Comparison of ENCODE assay signal across 11 mouse cellular contexts in genomic region chr16:57453009-57453408, GRCm38 (mm10).
DNase-seq lines count a peak whose midpoint lies in the region; ATAC-seq and TF ChIP-seq lines count a peak whose summit lies in the region.
"Had no signal": no experiment of that assay in that cellular context is flagged by ENCODE, and none has a peak within 500 bp of the region (broad histone marks: within the 10 kb centered on the region; RNA-seq: fewer than 3 reads in every experiment).

No protein-coding gene starts in this region.

- H3K4me3 ChIP-seq in kidney, postnatal 0 days (replicated peaks; ENCODE audit: low read depth, low read length), result no peak overlapping the region
- no peak overlapping the region for H3K4me3 ChIP-seq in kidney, embryonic 15.5 days (replicated peaks)
- no peak overlapping the region for H3K4me3 ChIP-seq in forebrain, embryonic 13.5 days
- no peak overlapping the region for H3K4me3 ChIP-seq in midbrain, embryonic 16.5 days (ENCODE audit: low read depth, low read length)
- H3K4me3 ChIP-seq: limb, embryonic 10.5 days had no signal

- H3K4me2 ChIP-seq in kidney, postnatal 0 days (ENCODE audit: low read length), result no peak overlapping the region
- no peak overlapping the region for H3K4me2 ChIP-seq in kidney, embryonic 15.5 days
- H3K4me2 ChIP-seq in forebrain, embryonic 13.5 days, result no peak overlapping the region
- no peak overlapping the region for H3K4me2 ChIP-seq in midbrain, embryonic 16.5 days (ENCODE audit: low read length)

- 59% methylated on average over 7 of the region's 7 CpGs for WGBS in kidney, postnatal 0 days
- 57% methylated on average over 7 of the region's 7 CpGs for WGBS in kidney, embryonic 15.5 days
- 44% methylated on average over 7 of the region's 7 CpGs for WGBS in forebrain, embryonic 13.5 days
- 64% methylated on average over 7 of the region's 7 CpGs for WGBS in midbrain, embryonic 16.5 days

- 0 out of 2 replicates have a peak, but pooled peaks have one; percentile 36 for ATAC-seq in kidney, postnatal 0 days (replicated peaks; ENCODE audit: low FRiP score, low read depth)
- no peak for ATAC-seq in kidney, embryonic 15.5 days (replicated peaks; ENCODE audit: low FRiP score)
- peak; percentile 80 for ATAC-seq in forebrain, embryonic 13.5 days
- no peak for ATAC-seq in erythroid progenitor cell, adult 5-6 weeks (replicated peaks; ENCODE audit: low FRiP score, poor library complexity, severe bottlenecking)
- no peak for ATAC-seq in midbrain, embryonic 16.5 days

- no peak for DNase-seq in kidney, postnatal 0 days (ENCODE audit: low spot score)
- DNase-seq in adipocyte (ENCODE audit: low spot score), result peak; percentile 47
- peak; percentile 40 for DNase-seq in retina, postnatal 7 days (ENCODE audit: low read depth, low spot score)
- DNase-seq: kidney, postnatal 36 days; thymus, postnatal 14 days had no signal

- peaks cover 5% of the 10 kb centered on the region; the same call in 1 of the 2 replicates for H3K9me3 ChIP-seq in kidney, postnatal 0 days (replicated peaks; ENCODE audit: low read length)
- no peaks in the 10 kb centered on the region for H3K9me3 ChIP-seq in kidney, embryonic 15.5 days (replicated peaks)
- H3K9me3 ChIP-seq in forebrain, embryonic 13.5 days (replicated peaks), result peaks cover 8% of the 10 kb centered on the region
- H3K9me3 ChIP-seq in midbrain, embryonic 16.5 days (replicated peaks; ENCODE audit: control insufficient read depth, low read length, poor library complexity, severe bottlenecking), result 0 out of 2 replicates have a peak, but pooled peaks cover under 1% of the 10 kb centered on the region

- H3K4me1 ChIP-seq in kidney, postnatal 0 days (replicated peaks; ENCODE audit: insufficient read depth, low read length), result no peaks in the 10 kb centered on the region
- H3K4me1 ChIP-seq in kidney, embryonic 15.5 days, result peaks cover 16% of the 10 kb centered on the region
- H3K4me1 ChIP-seq in forebrain, embryonic 13.5 days, result peaks cover 5% of the 10 kb centered on the region; the same call in 1 of the 2 replicates
- no peaks in the 10 kb centered on the region for H3K4me1 ChIP-seq in midbrain, embryonic 16.5 days (ENCODE audit: control insufficient read depth, insufficient read depth, low read length)

- no peak overlapping the region for H3K27ac ChIP-seq in kidney, postnatal 0 days
- no peak overlapping the region for H3K27ac ChIP-seq in kidney, embryonic 15.5 days
- H3K27ac ChIP-seq in forebrain, embryonic 13.5 days, result no peak overlapping the region
- no peak overlapping the region for H3K27ac ChIP-seq in midbrain, embryonic 16.5 days (ENCODE audit: low read length)
- H3K27ac ChIP-seq: limb, embryonic 10.5 days; macrophage had no signal

- no peak for TF ChIP-seq CTCF in kidney, postnatal 0 days (IDR thresholded peaks at IDR 0.05; ENCODE audit: low read depth)

- H3K27me3 ChIP-seq in kidney, postnatal 0 days (ENCODE audit: insufficient read depth, low read length), result no peaks in the 10 kb centered on the region
- H3K27me3 ChIP-seq in kidney, embryonic 15.5 days, result no peaks in the 10 kb centered on the region
- no peaks in the 10 kb centered on the region for H3K27me3 ChIP-seq in forebrain, embryonic 13.5 days
- no peaks in the 10 kb centered on the region for H3K27me3 ChIP-seq in midbrain, embryonic 16.5 days (ENCODE audit: control insufficient read depth, insufficient read depth, low read depth, low read length)

- no peaks in the 10 kb centered on the region for H3K36me3 ChIP-seq in kidney, postnatal 0 days (ENCODE audit: insufficient read depth, low read length)
- H3K36me3 ChIP-seq in kidney, embryonic 15.5 days, result no peaks in the 10 kb centered on the region
- H3K36me3 ChIP-seq in forebrain, embryonic 13.5 days (ENCODE audit: poor library complexity, severe bottlenecking), result no peaks in the 10 kb centered on the region
- no peaks in the 10 kb centered on the region for H3K36me3 ChIP-seq in midbrain, embryonic 16.5 days (ENCODE audit: control insufficient read depth, insufficient read depth, low read length)

- no peak overlapping the region for H3K9ac ChIP-seq in kidney, postnatal 0 days (ENCODE audit: low read depth, low read length)
- H3K9ac ChIP-seq in kidney, embryonic 15.5 days, result no peak overlapping the region
- H3K9ac ChIP-seq in forebrain, embryonic 13.5 days, result no peak overlapping the region
- no peak overlapping the region for H3K9ac ChIP-seq in midbrain, embryonic 16.5 days (ENCODE audit: low read depth, low read length)

Comparison
In these comparisons a context has a peak if more than half of its experiments do, and no peak if none do; other contexts are left out.
1. ATAC-seq: peak in kidney, postnatal 0 days (single experiment) and forebrain, embryonic 13.5 days (single experiment); none in kidney, embryonic 15.5 days (single experiment), erythroid progenitor cell, adult 5-6 weeks (single experiment) and midbrain, embryonic 16.5 days (single experiment).